Mouse (Mus musculus) hindbrain, postnatal 0 days (tissue): ENCODE results near the gene Ccdc180. TPM values are rescaled to one million over a fixed set of nuclear protein-coding genes. Genes with fewer than 3 reads are reported as not detected.

ENCODE experiments used
- ATAC-seq: fragments of 200-750 bp; cut with Nextera tagmentation; 2 replicates; pipeline ENCODE4 v1.8.0; 2017; ENCODE audit warnings: mild to moderate bottlenecking, moderate TSS enrichment, moderate library complexity
- DNase-seq: peaks from one replicate; pipeline ENCODE4 v3.0.0-alpha.2; 2015; ENCODE audit warnings: low spot score
- H3K27ac ChIP-seq: fragments of 300-500 bp; sonication (generic); 2 replicates; pipeline ENCODE4 v1.5.1; 2014; ENCODE audit warnings: mild to moderate bottlenecking
- H3K27me3 ChIP-seq: fragments of 300-500 bp; sonication (generic); 2 replicates; pipeline ENCODE4 v1.6.1; 2014; ENCODE audit warnings: low read length, mixed read lengths; ENCODE audit not compliant: insufficient read depth
- H3K36me3 ChIP-seq: fragments of 300-500 bp; sonication (generic); 2 replicates; pipeline ENCODE4 v1.6.1; 2014; ENCODE audit warnings: low read length, mixed read lengths; ENCODE audit not compliant: insufficient read depth
- H3K4me1 ChIP-seq: fragments of 300-500 bp; sonication (generic); 2 replicates; pipeline ENCODE4 v1.6.1; 2014; ENCODE audit warnings: antibody characterized with exemption, low read length, mixed read lengths; ENCODE audit not compliant: insufficient read depth
- H3K4me2 ChIP-seq: fragments of 300-500 bp; sonication (generic); 2 replicates; pipeline ENCODE4 v1.6.1; 2014; ENCODE audit warnings: low read depth, mild to moderate bottlenecking, low read length, moderate library complexity, mixed read lengths
- H3K4me3 ChIP-seq: fragments of 300-500 bp; sonication (generic); 2 replicates; pipeline ENCODE4 v1.5.1; 2014; ENCODE audit warnings: low read length
- H3K9ac ChIP-seq: fragments of 300-500 bp; sonication (generic); replicated peaks from 2 replicates; pipeline ENCODE4 v1.6.1; 2014; ENCODE audit warnings: mild to moderate bottlenecking, low read length, moderate library complexity, mixed read lengths
- H3K9me3 ChIP-seq: fragments of 300-500 bp; sonication (generic); 2 replicates; pipeline ENCODE4 v1.6.1; 2016; ENCODE audit warnings: low read length, mixed read lengths
- CTCF ChIP-seq: IDR thresholded peaks from 2 replicates; pipeline ENCODE4 v1.5.1; 2016; ENCODE audit warnings: antibody characterized with exemption, control low read depth, low read depth
- WGBS: fragments of 180-500 bp; shearing (Covaris S2); extraction: QIAGEN DNeasy Blood & Tissue Kit; methylation state at CpG from one replicate; pipeline ENCODE4 v1.1.7; 2014; 5-methylcytosine and 5-hydroxymethylcytosine counted together
- polyA plus RNA-seq: library from polyadenylated mRNA; unstranded; fragments of >200 nt; fragmentation: Nextera tagmentation; extraction: Ambion mirVana; gene quantifications from 2 replicates; pipeline ENCODE4 v1.2.1, GENCODE M21; 2015
- total RNA-seq: library from RNA; depleted of rRNA; stranded (reverse); fragments of >200 nt; gene quantifications from 2 replicates; pipeline ENCODE4 v1.2.3, GENCODE M21; 2014

The Ccdc180 gene
- total and polyA plus RNA-seq, 2 experiments from 2014 or later = 0.51 to 0.63 TPM

- Histone ChIP-seq H3K27ac (no peak overlapping the region), H3K9ac (no peak overlapping the region), H3K27me3 (no peaks in the 10 kb centered on the region), H3K4me2 (no peak overlapping the region), H3K36me3 (no peaks in the 10 kb centered on the region), H3K4me1 (no peaks in the 10 kb centered on the region), H3K9me3 (no peaks in the 10 kb centered on the region), H3K4me3 (no peak overlapping the region)
- TF ChIP-seq CTCF = no peak
- WGBS = 28% methylated on average over 3 of the region's 3 CpGs
- DNase-seq = peak; percentile 17
- ATAC-seq = peak; percentile 76; the same call in 1 of the 2 replicates
Measured at GRCm38 (mm10) chr4:45851640-45852051, 38.5 kb upstream of the Ccdc180 start.

GRCm38 (mm10) chr4:45853496-45854246, 36.4 kb upstream of the Ccdc180 start:
- TF ChIP-seq CTCF = no peak
- Histone ChIP-seq H3K27ac (no peak overlapping the region), H3K4me3 (no peak overlapping the region), H3K27me3 (no peaks in the 10 kb centered on the region), H3K9me3 (no peaks in the 10 kb centered on the region), H3K4me1 (no peaks in the 10 kb centered on the region), H3K4me2 (no peak overlapping the region), H3K9ac (no peak overlapping the region), H3K36me3 (no peaks in the 10 kb centered on the region)
- 74% methylated on average over 15 of the region's 15 CpGs for WGBS
- no peak for ATAC-seq
- no peak for DNase-seq

GRCm38 (mm10) chr4:45855803-45856424, 34.2 kb upstream of the Ccdc180 start:
- ATAC-seq = 0 out of 2 replicates have a peak, but pooled peaks have one; percentile 70
- WGBS = 45% methylated on average over 19 of the region's 19 CpGs
- TF ChIP-seq CTCF = peak; percentile 84
- no peaks in the 10 kb centered on the region for H3K9me3 ChIP-seq
- H3K27me3 ChIP-seq = no peaks in the 10 kb centered on the region
- H3K4me1 ChIP-seq = no peaks in the 10 kb centered on the region
- peak; percentile 83 for DNase-seq
- no peaks in the 10 kb centered on the region for H3K36me3 ChIP-seq
- H3K9ac ChIP-seq = no peak overlapping the region
- H3K4me3 ChIP-seq = no peak overlapping the region
- no peak overlapping the region for H3K4me2 ChIP-seq
- H3K27ac ChIP-seq = no peak overlapping the region

- H3K27me3 ChIP-seq = no peaks in the 10 kb centered on the region
- no peak for ATAC-seq
- no peak for TF ChIP-seq CTCF
Measured at GRCm38 (mm10) chr4:45861160-45861559, 28.9 kb upstream of the Ccdc180 start.

GRCm38 (mm10) chr4:45867416-45867815, 22.7 kb upstream of the Ccdc180 start:
- no peak for TF ChIP-seq CTCF
- no peak overlapping the region for H3K27ac ChIP-seq
- 44% methylated on average over 8 of the region's 8 CpGs for WGBS
- H3K9me3 ChIP-seq = no peaks in the 10 kb centered on the region
- ATAC-seq (no peak), DNase-seq (no peak)
- H3K4me2 ChIP-seq = no peak overlapping the region
- H3K4me1 ChIP-seq = no peaks in the 10 kb centered on the region
- H3K36me3 ChIP-seq = no peaks in the 10 kb centered on the region
- H3K27me3 ChIP-seq = no peaks in the 10 kb centered on the region
- H3K4me3 ChIP-seq = no peak overlapping the region
- H3K9ac ChIP-seq = no peak overlapping the region

More at GRCm38 (mm10) chr4:45861160-45861559, 28.9 kb upstream of the Ccdc180 start:
- Histone ChIP-seq H3K4me1 (no peaks in the 10 kb centered on the region), H3K9me3 (no peaks in the 10 kb centered on the region), H3K9ac (no peak overlapping the region), H3K27ac (no peak overlapping the region), H3K4me3 (no peak overlapping the region), H3K4me2 (no peak overlapping the region), H3K36me3 (no peaks in the 10 kb centered on the region)
- 57% methylated on average over 5 of the region's 5 CpGs for WGBS
- no peak for DNase-seq

- DNase-seq = no peak
- no peak overlapping the region for H3K4me3 ChIP-seq
Measured at GRCm38 (mm10) chr4:45869021-45869815, 20.9 kb upstream of the Ccdc180 start.

More at GRCm38 (mm10) chr4:45869021-45869815, 20.9 kb upstream of the Ccdc180 start:
- Histone ChIP-seq H3K36me3 (no peaks in the 10 kb centered on the region), H3K4me2 (0 out of 2 replicates have a peak overlapping the region, but pooled peaks have one; percentile 27), H3K4me1 (no peaks in the 10 kb centered on the region), H3K27me3 (no peaks in the 10 kb centered on the region), H3K27ac (no peak overlapping the region), H3K9ac (no peak overlapping the region), H3K9me3 (no peaks in the 10 kb centered on the region)
- TF ChIP-seq CTCF = no peak
- WGBS = 26% methylated on average over 24 of the region's 24 CpGs
- ATAC-seq = no peak
